Mouse (Mus musculus) midbrain, embryonic 13.5 days (tissue): ENCODE results near the gene Hint1. TPM values are rescaled to one million over a fixed set of nuclear protein-coding genes. Genes with fewer than 3 reads are reported as not detected.
"Not testable (repeated sequence)": the region's sequence is repeated elsewhere in the genome, so short reads cannot be mapped to it uniquely, and the experiment has no call there.

Source experiments
- ATAC-seq: fragments of 200-750 bp; cut with Nextera tagmentation; 2 replicates; pipeline ENCODE4 v1.8.0; 2017; ENCODE audit warnings: mild to moderate bottlenecking, moderate TSS enrichment, moderate library complexity
- H3K27ac ChIP-seq: fragments of 300-500 bp; sonication (generic); 2 replicates; pipeline ENCODE4 v1.5.1; 2015; ENCODE audit warnings: inconsistent platforms, mild to moderate bottlenecking, moderate library complexity
- H3K27me3 ChIP-seq: fragments of 300-500 bp; sonication (generic); 2 replicates; pipeline ENCODE4 v1.6.1; 2015; ENCODE audit warnings: mild to moderate bottlenecking, inconsistent platforms
- H3K36me3 ChIP-seq: fragments of 300-500 bp; sonication (generic); 2 replicates; pipeline ENCODE4 v1.6.1; 2015; ENCODE audit warnings: mild to moderate bottlenecking, inconsistent platforms
- H3K4me1 ChIP-seq: fragments of 300-500 bp; sonication (generic); replicated peaks from 2 replicates; pipeline ENCODE4 v1.6.1; 2015; ENCODE audit warnings: inconsistent platforms
- H3K4me2 ChIP-seq: fragments of 300-500 bp; sonication (generic); replicated peaks from 2 replicates; pipeline ENCODE4 v1.6.1; 2015; ENCODE audit warnings: moderate library complexity, mild to moderate bottlenecking, inconsistent platforms
- H3K4me3 ChIP-seq: fragments of 300-500 bp; sonication (generic); replicated peaks from 2 replicates; pipeline ENCODE4 v1.5.1; 2015; ENCODE audit warnings: mild to moderate bottlenecking, inconsistent platforms
- H3K9ac ChIP-seq: fragments of 300-500 bp; sonication (generic); replicated peaks from 2 replicates; pipeline ENCODE4 v1.6.1; 2015; ENCODE audit warnings: mild to moderate bottlenecking, inconsistent platforms
- H3K9me3 ChIP-seq: fragments of 300-500 bp; sonication (generic); 2 replicates; pipeline ENCODE4 v1.6.1; 2016; ENCODE audit warnings: mild to moderate bottlenecking, inconsistent platforms
- WGBS: fragments of 180-500 bp; shearing (Covaris S2); methylation state at CpG from one replicate; pipeline ENCODE4 v1.1.7; 2015; 5-methylcytosine and 5-hydroxymethylcytosine counted together
- polyA plus RNA-seq: library from polyadenylated mRNA; unstranded; fragments of >200 nt; fragmentation: Nextera tagmentation; extraction: Ambion mirVana; gene quantifications from 2 replicates; pipeline ENCODE4 v1.2.1, GENCODE M21; 2015

Gene Hint1
- polyA plus RNA-seq, 1 experiment from 2014 or later: 703 TPM

- no peak overlapping the region for H3K9ac ChIP-seq
- H3K4me2 ChIP-seq: no peak overlapping the region
- WGBS: 75% methylated on average over 5 of the region's 5 CpGs
- H3K4me1 ChIP-seq: peaks cover 6% of the 10 kb centered on the region
- no peaks in the 10 kb centered on the region for H3K9me3 ChIP-seq
- ATAC-seq: no peak
- no peaks in the 10 kb centered on the region for H3K36me3 ChIP-seq
- no peak overlapping the region for H3K27ac ChIP-seq
- no peak overlapping the region for H3K4me3 ChIP-seq
- H3K27me3 ChIP-seq: no peaks in the 10 kb centered on the region
Observed at GRCm38 (mm10) chr11:54884197-54884828, 18.1 kb downstream of the Hint1 start.

- Histone ChIP-seq H3K27me3 (no peaks in the 10 kb centered on the region), H3K27ac (no peak overlapping the region), H3K4me3 (no peak overlapping the region), H3K36me3 (no peaks in the 10 kb centered on the region), H3K4me2 (no peak overlapping the region), H3K4me1 (peaks cover 6% of the 10 kb centered on the region), H3K9me3 (no peaks in the 10 kb centered on the region), H3K9ac (no peak overlapping the region)
- ATAC-seq: no peak
- WGBS: 38% methylated on average over 5 of the region's 5 CpGs
Observed at GRCm38 (mm10) chr11:54884937-54885336, 18.8 kb downstream of the Hint1 start.

- H3K36me3 ChIP-seq: no peaks in the 10 kb centered on the region
- no peaks in the 10 kb centered on the region for H3K9me3 ChIP-seq
- H3K4me1 ChIP-seq: peaks cover 6% of the 10 kb centered on the region
- ATAC-seq: no peak
- no peak overlapping the region for H3K9ac ChIP-seq
- H3K27me3 ChIP-seq: no peaks in the 10 kb centered on the region
- WGBS: 90% methylated on average over 2 of the region's 2 CpGs
- no peak overlapping the region for H3K4me3 ChIP-seq
- H3K4me2 ChIP-seq: no peak overlapping the region
- no peak overlapping the region for H3K27ac ChIP-seq
Observed at GRCm38 (mm10) chr11:54885406-54885805, 19.2 kb downstream of the Hint1 start.

- Histone ChIP-seq H3K36me3 (no peaks in the 10 kb centered on the region), H3K9ac (no peak overlapping the region), H3K27me3 (no peaks in the 10 kb centered on the region), H3K4me3 (no peak overlapping the region), H3K4me1 (no peaks in the 10 kb centered on the region), H3K9me3 (no peaks in the 10 kb centered on the region), H3K4me2 (no peak overlapping the region), H3K27ac (no peak overlapping the region)
- WGBS: 86% methylated on average over 6 of the region's 6 CpGs
- ATAC-seq: no peak
Observed at GRCm38 (mm10) chr11:54887927-54888326, 21.7 kb downstream of the Hint1 start.

GRCm38 (mm10) chr11:54891341-54891740, 25.2 kb downstream of the Hint1 start:
- Histone ChIP-seq H3K4me2 (no peak overlapping the region), H3K4me1 (no peaks in the 10 kb centered on the region), H3K4me3 (no peak overlapping the region), H3K36me3 (no peaks in the 10 kb centered on the region), H3K27ac (no peak overlapping the region), H3K27me3 (no peaks in the 10 kb centered on the region), H3K9ac (no peak overlapping the region), H3K9me3 (no peaks in the 10 kb centered on the region)
- ATAC-seq: no peak
- WGBS: 88% methylated on average over 5 of the region's 5 CpGs

GRCm38 (mm10) chr11:54892091-54892490, 25.9 kb downstream of the Hint1 start:
- 62% methylated on average over 7 of the region's 7 CpGs for WGBS
- H3K4me2 ChIP-seq: no peak overlapping the region
- no peaks in the 10 kb centered on the region for H3K4me1 ChIP-seq
- no peaks in the 10 kb centered on the region for H3K9me3 ChIP-seq
- H3K9ac ChIP-seq: no peak overlapping the region
- H3K4me3 ChIP-seq: no peak overlapping the region
- no peak for ATAC-seq
- H3K27me3 ChIP-seq: no peaks in the 10 kb centered on the region
- H3K27ac ChIP-seq: no peak overlapping the region
- H3K36me3 ChIP-seq: no peaks in the 10 kb centered on the region

GRCm38 (mm10) chr11:54894589-54894988, 28.4 kb downstream of the Hint1 start:
- ATAC-seq: no peak
- Histone ChIP-seq H3K4me3 (no peak overlapping the region), H3K27me3 (no peaks in the 10 kb centered on the region), H3K9ac (no peak overlapping the region), H3K36me3 (no peaks in the 10 kb centered on the region), H3K4me2 (no peak overlapping the region), H3K4me1 (no peaks in the 10 kb centered on the region), H3K9me3 (no peaks in the 10 kb centered on the region), H3K27ac (no peak overlapping the region)
- 76% methylated on average over 9 of the region's 9 CpGs for WGBS

- not testable (repeated sequence) for H3K36me3 ChIP-seq, H3K27me3 ChIP-seq, H3K4me3 ChIP-seq, ATAC-seq, H3K9me3 ChIP-seq, H3K9ac ChIP-seq, H3K4me1 ChIP-seq, H3K27ac ChIP-seq, H3K4me2 ChIP-seq
- 94% methylated on average over 3 of the region's 3 CpGs for WGBS
Observed at GRCm38 (mm10) chr11:54896646-54897045, 30.5 kb downstream of the Hint1 start.

GRCm38 (mm10) chr11:54897470-54897869, 31.3 kb downstream of the Hint1 start:
- Histone ChIP-seq H3K4me1 (peaks cover 3% of the 10 kb centered on the region), H3K9me3 (no peaks in the 10 kb centered on the region), H3K36me3 (no peaks in the 10 kb centered on the region), H3K4me2 (no peak overlapping the region), H3K4me3 (no peak overlapping the region), H3K9ac (no peak overlapping the region), H3K27me3 (no peaks in the 10 kb centered on the region), H3K27ac (no peak overlapping the region)
- 38% methylated on average over 5 of the region's 5 CpGs for WGBS
- ATAC-seq: no peak

- Histone ChIP-seq H3K9ac (no peak overlapping the region), H3K4me2 (no peak overlapping the region), H3K27ac (no peak overlapping the region), H3K27me3 (no peaks in the 10 kb centered on the region), H3K9me3 (no peaks in the 10 kb centered on the region), H3K36me3 (no peaks in the 10 kb centered on the region), H3K4me3 (no peak overlapping the region), H3K4me1 (peaks cover 10% of the 10 kb centered on the region)
- no peak for ATAC-seq
- 82% methylated on average over 4 of the region's 4 CpGs for WGBS
Observed at GRCm38 (mm10) chr11:54899657-54900056, 33.5 kb downstream of the Hint1 start.

- 16% methylated on average over 45 of the region's 45 CpGs for WGBS
- H3K36me3 ChIP-seq: no peaks in the 10 kb centered on the region
- H3K4me1 ChIP-seq: peaks cover 10% of the 10 kb centered on the region
- peak within 1 kb of the TSS; percentile 81 for H3K4me2 ChIP-seq
- no peak within 1 kb of the TSS for H3K27ac ChIP-seq
- no peaks in the 10 kb centered on the region for H3K9me3 ChIP-seq
- peak within 1 kb of the TSS; percentile 51 for H3K4me3 ChIP-seq
- H3K27me3 ChIP-seq: no peaks in the 10 kb centered on the region
- H3K9ac ChIP-seq: peak within 1 kb of the TSS; percentile 65
- peak; percentile 92 for ATAC-seq
Observed at GRCm38 (mm10) chr11:54902333-54903323, 36.4 kb downstream of the Hint1 start, which contains the start of gene Gpx3. Gene Gpx3 (plus strand): TSS chr11:54902453.

- H3K27me3 ChIP-seq: no peaks in the 10 kb centered on the region
- no peaks in the 10 kb centered on the region for H3K9me3 ChIP-seq
- H3K4me2 ChIP-seq: peak overlapping the region; percentile 81
- H3K36me3 ChIP-seq: no peaks in the 10 kb centered on the region
- H3K9ac ChIP-seq: no peak overlapping the region
- no peak overlapping the region for H3K27ac ChIP-seq
- H3K4me3 ChIP-seq: peak overlapping the region; percentile 51
- 73% methylated on average over 5 of the region's 5 CpGs for WGBS
- H3K4me1 ChIP-seq: peaks cover 10% of the 10 kb centered on the region
- no peak for ATAC-seq
Observed at GRCm38 (mm10) chr11:54903339-54903738, 37.2 kb downstream of the Hint1 start.
